Mouse (Mus musculus): ENCODE results near the gene Rnf31. TPM values are rescaled to one million over a fixed set of nuclear protein-coding genes. Genes with fewer than 3 reads are reported as not detected.

Rnf31 gene
- 23.0 and 24.2 TPM in 2 replicates for polyA plus RNA-seq (2015; fragmentation: Nextera tagmentation; extraction: Ambion mirVana)

DNA sequence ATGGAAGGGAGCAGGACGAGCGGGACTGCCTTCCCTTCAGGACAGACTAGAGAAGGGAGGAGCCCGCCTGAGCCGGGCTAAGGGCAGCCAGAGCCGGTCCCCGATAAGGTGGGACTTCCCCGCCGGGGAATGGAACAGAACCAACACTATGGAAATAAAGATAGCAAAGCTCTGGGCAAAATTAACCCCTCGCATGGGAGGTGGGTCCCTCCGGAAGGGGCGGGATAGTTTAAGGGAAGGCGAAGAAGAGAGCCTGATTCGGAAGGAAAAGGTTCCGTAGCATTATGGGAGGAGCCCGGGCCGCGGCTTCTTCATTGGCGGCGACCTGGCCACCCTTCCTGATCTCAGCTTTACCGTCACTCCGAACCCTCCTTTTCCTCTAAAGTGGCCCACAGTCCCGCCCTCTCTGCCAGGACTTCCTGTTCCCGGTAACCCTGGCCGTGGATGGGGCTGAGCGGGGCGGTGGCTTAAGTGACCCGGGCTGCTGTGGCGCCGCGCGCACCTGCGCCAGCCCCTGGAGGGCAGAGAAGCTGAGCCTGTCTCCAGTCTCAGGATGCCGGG, at the start of gene Rnf31:
TSS of gene Rnf31 (plus strand) at position 378 of the 561 bp plus-strand sequence.
- under 1% methylated on average over 33 of the region's 33 CpGs for WGBS
- peak; percentile 92 for ATAC-seq (replicated peaks)
- H3K4me1 ChIP-seq = peaks cover 38% of the 10 kb centered on the region

GRCm38 (mm10) chr14:55542268-55542667, 49.2 kb upstream of the Rnf31 start:
- Histone ChIP-seq H3K4me3 (no peak overlapping the region), H3K4me1 (peaks cover 20% of the 10 kb centered on the region), H3K9ac (no peak overlapping the region), H3K27ac (no peak overlapping the region), H3K9me3 (no peaks in the 10 kb centered on the region), H3K27me3 (replicated peaks) (no peaks in the 10 kb centered on the region), H3K4me2 (no peak overlapping the region), H3K36me3 (replicated peaks) (peaks cover 3% of the 10 kb centered on the region; the same call in 1 of the 2 replicates)
- 95% methylated on average over 12 of the region's 12 CpGs for WGBS
- ATAC-seq (replicated peaks) = no peak

More for the DNA sequence above, at the start of gene Rnf31:
- H3K9me3 ChIP-seq = no peaks in the 10 kb centered on the region
- H3K4me3 ChIP-seq = peak within 1 kb of the TSS; percentile 85
- peak within 1 kb of the TSS; percentile 96 for H3K4me2 ChIP-seq
- H3K36me3 ChIP-seq (replicated peaks) = peaks cover 15% of the 10 kb centered on the region; the same call in 1 of the 2 replicates
- no peaks in the 10 kb centered on the region for H3K27me3 ChIP-seq (replicated peaks)
- peak within 1 kb of the TSS; percentile 90 for H3K27ac ChIP-seq
- H3K9ac ChIP-seq = peak within 1 kb of the TSS; percentile 91

DNA sequence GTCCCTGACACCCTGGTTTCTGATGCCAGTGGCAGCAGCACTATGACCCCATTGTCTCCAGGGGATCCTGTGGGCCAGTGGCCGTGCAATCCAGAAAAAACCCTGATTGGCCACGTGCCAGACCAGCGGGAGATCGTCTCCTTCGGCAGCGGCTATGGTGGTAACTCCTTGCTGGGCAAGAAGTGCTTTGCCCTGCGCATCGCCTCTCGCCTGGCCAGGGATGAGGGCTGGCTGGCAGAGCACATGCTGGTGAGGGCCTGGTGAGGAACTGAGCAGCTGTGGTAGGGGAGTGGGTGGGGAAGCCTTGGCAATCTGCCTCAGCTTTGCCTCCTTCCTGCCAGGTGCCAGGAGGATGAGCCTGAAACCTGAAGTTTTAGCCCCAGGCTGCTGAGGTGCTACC, 47.2 kb upstream of the Rnf31 start:
- Histone ChIP-seq H3K27me3 (replicated peaks) (no peaks in the 10 kb centered on the region), H3K4me1 (peaks cover 20% of the 10 kb centered on the region), H3K4me3 (no peak overlapping the region), H3K36me3 (replicated peaks) (peaks cover 16% of the 10 kb centered on the region; the same call in 1 of the 2 replicates), H3K27ac (no peak overlapping the region), H3K9me3 (no peaks in the 10 kb centered on the region), H3K4me2 (no peak overlapping the region), H3K9ac (no peak overlapping the region)
- WGBS = 74% methylated on average over 9 of the region's 9 CpGs
- ATAC-seq (replicated peaks) = no peak

GRCm38 (mm10) chr14:55550191-55550590, 41.3 kb upstream of the Rnf31 start:
- Histone ChIP-seq H3K4me1 (no peaks in the 10 kb centered on the region), H3K4me3 (no peak overlapping the region), H3K9me3 (no peaks in the 10 kb centered on the region), H3K27me3 (replicated peaks) (no peaks in the 10 kb centered on the region), H3K9ac (no peak overlapping the region), H3K36me3 (replicated peaks) (0 out of 2 replicates have a peak, but pooled peaks cover 16% of the 10 kb centered on the region), H3K4me2 (no peak overlapping the region), H3K27ac (no peak overlapping the region)
- WGBS = 79% methylated on average over 6 of the region's 6 CpGs
- no peak for ATAC-seq (replicated peaks)

DNA sequence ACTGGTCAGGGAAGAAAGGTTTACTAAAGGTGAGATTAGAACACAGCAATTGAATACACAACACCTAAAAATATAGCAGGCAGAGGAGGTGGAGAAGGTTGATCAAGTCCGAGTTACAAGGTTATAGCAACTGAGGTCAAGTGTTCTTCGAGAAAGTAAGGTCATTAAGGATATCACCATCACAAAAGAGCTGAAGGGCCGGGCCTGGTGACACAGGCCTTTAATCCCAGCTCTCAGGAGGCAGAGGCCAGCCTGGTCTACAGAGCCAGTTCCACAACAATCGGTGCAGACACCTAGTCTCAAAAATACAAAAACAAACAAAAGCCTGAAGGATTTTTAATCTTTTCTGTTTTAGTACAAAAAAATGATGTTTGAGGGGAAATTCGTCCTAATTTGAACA, 40.2 kb upstream of the Rnf31 start:
- Histone ChIP-seq H3K27me3 (replicated peaks) (no peaks in the 10 kb centered on the region), H3K4me3 (no peak overlapping the region), H3K9ac (no peak overlapping the region), H3K4me1 (no peaks in the 10 kb centered on the region), H3K4me2 (no peak overlapping the region), H3K36me3 (replicated peaks) (0 out of 2 replicates have a peak, but pooled peaks cover 12% of the 10 kb centered on the region), H3K27ac (no peak overlapping the region), H3K9me3 (no peaks in the 10 kb centered on the region)
- 63% methylated on average over 5 of the region's 5 CpGs for WGBS
- ATAC-seq (replicated peaks) = no peak

- H3K27ac ChIP-seq = no peak overlapping the region
- H3K9me3 ChIP-seq = no peaks in the 10 kb centered on the region
- H3K4me3 ChIP-seq = no peak overlapping the region
- no peaks in the 10 kb centered on the region for H3K27me3 ChIP-seq (replicated peaks)
- peaks cover under 1% of the 10 kb centered on the region; the same call in 1 of the 2 replicates for H3K4me1 ChIP-seq
- H3K9ac ChIP-seq = no peak overlapping the region
- H3K4me2 ChIP-seq = no peak overlapping the region
- WGBS = 83% methylated on average over 8 of the region's 8 CpGs
- H3K36me3 ChIP-seq (replicated peaks) = 0 out of 2 replicates have a peak, but pooled peaks cover 12% of the 10 kb centered on the region
- ATAC-seq (replicated peaks) = no peak
Observed at GRCm38 (mm10) chr14:55551794-55552193, 39.7 kb upstream of the Rnf31 start.

GRCm38 (mm10) chr14:55554635-55555034, 36.9 kb upstream of the Rnf31 start:
- H3K27me3 ChIP-seq (replicated peaks) = no peaks in the 10 kb centered on the region
- no peak overlapping the region for H3K9ac ChIP-seq
- H3K4me3 ChIP-seq = no peak overlapping the region
- ATAC-seq (replicated peaks) = no peak
- no peak overlapping the region for H3K4me2 ChIP-seq
- no peak overlapping the region for H3K27ac ChIP-seq
- no peaks in the 10 kb centered on the region for H3K9me3 ChIP-seq
- peaks cover 9% of the 10 kb centered on the region for H3K4me1 ChIP-seq
- no peaks in the 10 kb centered on the region for H3K36me3 ChIP-seq (replicated peaks)

DNA sequence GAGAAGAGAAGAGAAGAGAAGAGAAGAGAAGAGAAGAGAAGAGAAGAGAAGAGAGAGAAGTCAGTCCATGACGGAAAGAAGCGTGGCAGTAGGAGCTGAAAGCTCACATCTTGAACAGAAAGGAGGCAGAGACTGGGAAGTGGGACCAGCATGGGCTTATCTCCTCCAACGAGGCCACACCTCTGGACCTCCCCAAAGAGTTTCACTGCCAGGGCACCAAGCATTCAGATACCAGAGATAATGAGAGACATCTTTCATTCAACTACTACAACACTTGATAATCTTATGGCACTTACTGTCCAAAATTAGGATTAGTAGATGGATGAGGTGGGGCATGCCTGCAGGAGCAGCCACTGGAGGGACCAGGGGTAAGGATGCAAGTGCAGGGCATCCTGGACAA, 35.7 kb upstream of the Rnf31 start:
- peaks cover 9% of the 10 kb centered on the region for H3K4me1 ChIP-seq
- H3K4me2 ChIP-seq = no peak overlapping the region
- H3K9ac ChIP-seq = no peak overlapping the region
- ATAC-seq (replicated peaks) = no peak
- no peaks in the 10 kb centered on the region for H3K36me3 ChIP-seq (replicated peaks)
- no peak overlapping the region for H3K4me3 ChIP-seq
- WGBS = 78% methylated on average over 3 of the region's 3 CpGs
- H3K27ac ChIP-seq = no peak overlapping the region
- no peaks in the 10 kb centered on the region for H3K27me3 ChIP-seq (replicated peaks)
- no peaks in the 10 kb centered on the region for H3K9me3 ChIP-seq

DNA sequence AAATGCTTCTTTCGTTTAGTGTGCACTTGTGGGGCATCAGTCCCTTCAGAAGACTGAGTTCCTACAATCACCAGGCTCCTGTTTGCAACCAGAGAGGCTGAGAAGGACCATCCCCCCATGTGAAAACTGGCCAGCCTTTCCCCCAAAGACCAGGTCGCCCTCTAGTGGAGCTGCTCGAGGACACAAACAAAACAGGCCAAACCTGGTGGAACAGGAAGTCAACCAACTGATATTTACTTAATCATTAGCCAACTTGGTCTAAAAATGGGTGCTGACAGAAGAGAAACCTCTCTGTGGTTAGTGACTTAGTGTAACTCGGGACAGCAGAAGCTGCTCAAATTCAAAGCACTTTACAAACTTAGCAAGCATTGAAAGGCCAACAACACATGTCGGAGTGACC, 34.5 kb upstream of the Rnf31 start:
- Histone ChIP-seq H3K27ac (no peak overlapping the region), H3K9me3 (no peaks in the 10 kb centered on the region), H3K4me2 (no peak overlapping the region), H3K4me3 (no peak overlapping the region), H3K4me1 (peaks cover 20% of the 10 kb centered on the region), H3K27me3 (replicated peaks) (no peaks in the 10 kb centered on the region), H3K9ac (no peak overlapping the region), H3K36me3 (replicated peaks) (no peaks in the 10 kb centered on the region)
- no peak for ATAC-seq (replicated peaks)
- 32% methylated on average over 5 of the region's 5 CpGs for WGBS

DNA sequence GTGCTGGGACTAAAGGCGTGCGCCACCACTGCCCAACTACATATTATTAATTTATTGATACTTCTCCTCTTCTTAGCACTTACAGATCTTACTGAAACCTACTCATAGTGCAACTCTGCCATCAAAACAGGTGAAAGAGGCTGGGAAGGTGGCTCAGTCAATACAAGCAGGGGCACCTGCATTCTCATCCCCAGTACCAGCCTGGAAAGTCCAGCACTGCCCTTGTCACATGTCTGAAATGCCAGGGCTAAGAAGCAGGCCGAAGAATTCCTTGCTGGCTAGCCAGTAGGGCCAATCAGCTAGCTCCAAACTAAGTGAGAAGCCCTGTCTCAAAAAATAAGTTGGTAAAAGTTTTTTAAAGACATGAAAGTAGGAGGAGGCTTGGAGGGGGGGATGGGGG, 33.9 kb upstream of the Rnf31 start:
- H3K4me1 ChIP-seq = peaks cover 26% of the 10 kb centered on the region
- H3K9me3 ChIP-seq = no peaks in the 10 kb centered on the region
- no peak for ATAC-seq (replicated peaks)
- H3K27me3 ChIP-seq (replicated peaks) = no peaks in the 10 kb centered on the region
- H3K4me3 ChIP-seq = no peak overlapping the region
- no peaks in the 10 kb centered on the region for H3K36me3 ChIP-seq (replicated peaks)
- no peak overlapping the region for H3K9ac ChIP-seq
- H3K4me2 ChIP-seq = no peak overlapping the region
- H3K27ac ChIP-seq = no peak overlapping the region
- 89% methylated on average over 3 of the region's 3 CpGs for WGBS

- Histone ChIP-seq H3K9ac (0 out of 2 replicates have a peak overlapping the region, but pooled peaks have one; percentile 87), H3K27ac (peak overlapping the region; percentile 99; the same call in 1 of the 2 replicates)
Observed at GRCm38 (mm10) chr14:55558740-55559448, 32.6 kb upstream of the Rnf31 start.

DNA sequence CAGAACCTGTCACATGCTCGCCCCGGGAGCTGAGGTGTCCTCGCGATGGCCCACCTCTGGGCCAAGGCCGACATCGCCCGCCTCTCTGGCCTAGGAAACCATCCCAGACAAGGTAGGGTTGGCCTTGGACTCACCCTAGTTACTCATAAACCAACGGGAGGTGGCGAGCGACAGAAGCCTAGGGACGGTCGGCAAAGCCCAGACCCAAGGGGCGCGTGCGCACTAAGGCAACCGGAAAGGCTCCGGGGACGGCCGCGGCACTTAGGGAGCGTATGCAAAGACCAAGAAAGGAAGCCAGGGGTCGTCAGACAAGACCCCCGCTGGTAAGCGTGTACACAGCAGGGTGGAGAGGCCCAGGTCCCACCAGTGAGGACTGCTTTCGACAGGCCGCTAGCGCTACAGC, 31.7 kb upstream of the Rnf31 start, which contains the start of gene Dcaf11:
TSS of gene Dcaf11 (plus strand) at position 208 of the 403 bp plus-strand sequence.
- Histone ChIP-seq H3K27me3 (replicated peaks) (no peaks in the 10 kb centered on the region), H3K27ac (peak within 1 kb of the TSS; percentile 99), H3K36me3 (replicated peaks) (peaks cover 1% of the 10 kb centered on the region; the same call in 1 of the 2 replicates), H3K9me3 (no peaks in the 10 kb centered on the region), H3K4me1 (peaks cover 29% of the 10 kb centered on the region), H3K4me3 (peak within 1 kb of the TSS; percentile 57), H3K4me2 (peak within 1 kb of the TSS; percentile 73), H3K9ac (peak within 1 kb of the TSS; percentile 87)
- ATAC-seq (replicated peaks) = peak; percentile 85
- WGBS = under 1% methylated on average over 27 of the region's 27 CpGs

More at GRCm38 (mm10) chr14:55558740-55559448, 32.6 kb upstream of the Rnf31 start:
- Histone ChIP-seq H3K9me3 (no peaks in the 10 kb centered on the region), H3K36me3 (replicated peaks) (no peaks in the 10 kb centered on the region), H3K27me3 (replicated peaks) (no peaks in the 10 kb centered on the region), H3K4me2 (peak overlapping the region; percentile 73), H3K4me3 (peak overlapping the region; percentile 57), H3K4me1 (peaks cover 29% of the 10 kb centered on the region)
- WGBS = 60% methylated on average over 6 of the region's 6 CpGs
- no peak for ATAC-seq (replicated peaks)
